Mouse (Mus musculus) liver, embryonic 14.5 days (tissue): ENCODE data around the gene Kalrn. TPM values are rescaled to one million over a fixed set of nuclear protein-coding genes. Genes with fewer than 3 reads are reported as not detected.

ENCODE experiments used
- ATAC-seq: fragments of 200-750 bp; cut with Nextera tagmentation; 2 replicates; pipeline ENCODE4 v1.8.0; 2017; ENCODE audit warnings: moderate number of reproducible peaks, mild to moderate bottlenecking, moderate library complexity; ENCODE audit not compliant: insufficient read depth
- DNase-seq, 3 experiments: peaks; one replicate each; pipeline ENCODE4 v3.0.0-alpha.2; 2012 to 2013; ENCODE audit warnings: low read depth in 3 of 3, low spot score in 3 of 3
- H3K27ac ChIP-seq: fragments of 300-500 bp; sonication (generic); 2 replicates; pipeline ENCODE4 v1.5.1; 2014; ENCODE audit warnings: moderate library complexity, mild to moderate bottlenecking, control low read depth, inconsistent platforms
- H3K27me3 ChIP-seq: fragments of 300-500 bp; sonication (generic); 2 replicates; pipeline ENCODE4 v1.6.1; 2014; ENCODE audit warnings: mild to moderate bottlenecking, low read length, moderate library complexity; ENCODE audit not compliant: control insufficient read depth, insufficient read depth
- H3K36me3 ChIP-seq: fragments of 300-500 bp; sonication (generic); replicated peaks from 2 replicates; pipeline ENCODE4 v1.6.1; 2014; ENCODE audit warnings: low read depth; ENCODE audit not compliant: control insufficient read depth, insufficient read depth
- H3K4me1 ChIP-seq, 2 experiments: fragments of 200-500 bp in 1 of 2; fragments of 300-500 bp in 1 of 2; sonication (generic) in 1 of 2; replicated peaks; 2 replicates each; pipeline ENCODE4 v1.6.1; 2012 to 2014; ENCODE audit warnings: antibody characterized with exemption in 1 of 2, inconsistent platforms in 1 of 2, low read length in 1 of 2; ENCODE audit not compliant: control insufficient read depth in 2 of 2, insufficient read depth in 2 of 2
- H3K4me2 ChIP-seq: fragments of 300-500 bp; sonication (generic); 2 replicates; pipeline ENCODE4 v1.6.1; 2014; ENCODE audit warnings: low read depth, mild to moderate bottlenecking, control low read depth, moderate library complexity
- H3K4me3 ChIP-seq, 2 experiments: fragments of 200-500 bp in 1 of 2; fragments of 300-500 bp in 1 of 2; sonication (generic) in 1 of 2; 2 replicates each; pipeline ENCODE4 v1.5.1; 2012 to 2014; ENCODE audit warnings: low read depth in 2 of 2, low read length in 2 of 2, mild to moderate bottlenecking in 2 of 2, control low read depth in 1 of 2, inconsistent platforms in 1 of 2, moderate library complexity in 1 of 2; ENCODE audit not compliant: insufficient read depth in 1 of 2
- H3K9ac ChIP-seq: fragments of 300-500 bp; sonication (generic); replicated peaks from 2 replicates; pipeline ENCODE4 v1.6.1; 2014; ENCODE audit warnings: mild to moderate bottlenecking, control low read depth, moderate library complexity
- H3K9me3 ChIP-seq: fragments of 300-500 bp; sonication (generic); 2 replicates; pipeline ENCODE4 v1.6.1; 2016; ENCODE audit warnings: low read length, mixed read lengths; ENCODE audit not compliant: control insufficient read depth
- CTCF ChIP-seq: IDR thresholded peaks from 2 replicates; pipeline ENCODE4 v1.5.1; 2016; ENCODE audit warnings: antibody characterized with exemption, low read depth, control low read depth
- EP300 ChIP-seq: IDR thresholded peaks from 2 replicates; pipeline ENCODE4 v1.6.1; 2016; ENCODE audit warnings: antibody characterized with exemption, low read depth
- WGBS: fragments of 180-500 bp; shearing (Covaris S2); extraction: QIAGEN DNeasy Blood & Tissue Kit; methylation state at CpG from one replicate; pipeline ENCODE4 v1.1.7; 2014; ENCODE audit not compliant: insufficient replicate concordance; 5-methylcytosine and 5-hydroxymethylcytosine counted together
- polyA plus RNA-seq, 2 experiments: library from polyadenylated mRNA; depleted of rRNA in 1 of 2; stranded (reverse) in 1 of 2; unstranded in 1 of 2; fragments of >200 nt; fragmentation: Nextera tagmentation in 1 of 2; extraction: Ambion mirVana in 1 of 2; gene quantifications; 2 replicates each; pipeline versions ENCODE4 v1.2.1 to v1.2.3; 2012 to 2014

The Kalrn gene
- polyA plus RNA-seq, 2 experiments: 7.2 to 8.5 TPM

DNA sequence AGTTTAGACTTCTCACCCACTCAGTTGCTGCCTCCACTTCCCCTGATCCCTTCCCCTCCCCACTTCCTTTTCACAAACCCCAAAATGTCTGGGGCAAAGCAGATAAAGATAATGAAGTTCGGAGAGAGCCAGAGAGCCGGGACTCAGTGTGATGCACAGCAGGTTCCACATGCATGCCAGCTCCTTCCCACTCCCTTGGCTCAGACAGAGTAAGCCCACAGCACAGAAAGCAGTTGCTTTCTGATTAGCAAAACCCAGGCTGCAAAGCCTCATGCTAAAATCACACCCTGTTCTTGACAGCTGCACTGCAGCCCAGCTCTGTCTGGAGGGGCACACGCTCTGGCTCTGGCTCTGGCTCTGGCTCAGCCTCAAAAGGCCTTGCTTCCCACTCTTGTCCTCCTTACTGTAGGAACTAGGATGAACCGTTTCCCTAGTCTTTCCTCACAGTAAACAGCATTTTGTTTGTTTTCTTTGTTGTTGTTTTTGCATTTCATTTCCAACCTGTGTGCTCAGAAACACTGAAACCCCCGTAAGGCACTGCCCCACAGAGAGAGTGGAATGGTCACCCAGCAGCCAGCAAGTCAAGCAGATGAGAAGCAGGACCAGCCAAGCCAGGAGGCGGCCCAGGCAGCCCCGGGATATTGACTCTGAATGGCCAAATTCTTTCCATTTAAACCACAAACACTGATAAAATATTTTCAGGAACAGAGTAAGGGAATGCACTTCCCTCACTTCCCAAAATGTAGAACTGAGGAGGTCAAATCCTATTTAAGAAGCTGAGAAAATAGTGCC lies 230.8 kb downstream of the Kalrn start:
- no peaks in the 10 kb centered on the region for H3K27me3 ChIP-seq
- H3K9ac ChIP-seq: no peak overlapping the region
- H3K27ac ChIP-seq: no peak overlapping the region
- no peak overlapping the region for H3K4me3 ChIP-seq
- 31% methylated on average over 7 of the region's 7 CpGs for WGBS
- no peak for TF ChIP-seq CTCF
- TF ChIP-seq EP300: no peak
- H3K4me1 ChIP-seq: no peaks in the 10 kb centered on the region
- ATAC-seq: no peak
- DNase-seq: no peak
- H3K9me3 ChIP-seq: no peaks in the 10 kb centered on the region
- no peak overlapping the region for H3K4me2 ChIP-seq
- no peaks in the 10 kb centered on the region for H3K36me3 ChIP-seq

DNA sequence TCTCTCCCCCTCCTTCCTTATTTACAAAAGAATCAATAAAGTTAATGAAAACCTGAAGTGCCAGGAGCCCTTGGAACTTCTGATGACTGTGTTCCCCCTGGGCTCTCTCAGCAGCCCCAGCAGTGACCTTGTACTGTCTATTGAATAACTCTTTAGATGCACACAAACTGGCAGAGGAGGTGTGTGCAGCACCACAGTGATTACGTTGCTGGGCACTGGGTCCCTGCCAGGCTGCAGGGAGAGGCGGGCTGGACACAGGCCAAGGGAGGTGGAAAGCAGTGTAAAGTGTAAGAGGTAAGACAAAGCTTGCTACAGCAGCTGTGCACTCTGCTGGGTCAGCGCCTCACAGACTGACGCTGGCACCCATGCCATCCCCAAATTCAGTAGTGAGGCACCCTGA lies 238.4 kb downstream of the Kalrn start:
- H3K27me3 ChIP-seq: no peaks in the 10 kb centered on the region
- no peak overlapping the region for H3K4me2 ChIP-seq
- 59% methylated on average over 4 of the region's 4 CpGs for WGBS
- no peaks in the 10 kb centered on the region for H3K36me3 ChIP-seq
- DNase-seq: no peak
- no peak for ATAC-seq
- no peak overlapping the region for H3K27ac ChIP-seq
- H3K9ac ChIP-seq: no peak overlapping the region
- H3K4me1 ChIP-seq: no peaks in the 10 kb centered on the region
- no peak for TF ChIP-seq CTCF
- no peak for TF ChIP-seq EP300
- no peaks in the 10 kb centered on the region for H3K9me3 ChIP-seq
- no peak overlapping the region for H3K4me3 ChIP-seq

GRCm38 (mm10) chr16:34331630-34332029 lies 241.7 kb downstream of the Kalrn start:
- no peak for DNase-seq
- no peak for ATAC-seq

GRCm38 (mm10) chr16:34329876-34330275 lies 243.5 kb downstream of the Kalrn start:
- Histone ChIP-seq H3K27me3 (no peaks in the 10 kb centered on the region), H3K9me3 (no peaks in the 10 kb centered on the region), H3K36me3 (no peaks in the 10 kb centered on the region), H3K9ac (no peak overlapping the region), H3K4me1 (peaks cover 0 to 6% of the 10 kb centered on the region in 2 experiments; a peak in 1 of 4 replicates), H3K27ac (no peak overlapping the region), H3K4me2 (no peak overlapping the region), H3K4me3 (no peak overlapping the region)
- no peak for ATAC-seq
- DNase-seq: no peak
- TF ChIP-seq EP300 (no peak), CTCF (no peak)
- 79% methylated on average over 9 of the region's 9 CpGs for WGBS

More at GRCm38 (mm10) chr16:34331630-34332029, 241.7 kb downstream of the Kalrn start:
- H3K9me3 ChIP-seq: no peaks in the 10 kb centered on the region
- H3K36me3 ChIP-seq: no peaks in the 10 kb centered on the region
- no peaks in the 10 kb centered on the region for H3K4me1 ChIP-seq
- no peak overlapping the region for H3K4me3 ChIP-seq
- no peak overlapping the region for H3K27ac ChIP-seq
- WGBS: 67% methylated on average over 5 of the region's 5 CpGs
- TF ChIP-seq EP300: no peak
- no peak for TF ChIP-seq CTCF
- H3K27me3 ChIP-seq: no peaks in the 10 kb centered on the region
- no peak overlapping the region for H3K9ac ChIP-seq
- no peak overlapping the region for H3K4me2 ChIP-seq

DNA sequence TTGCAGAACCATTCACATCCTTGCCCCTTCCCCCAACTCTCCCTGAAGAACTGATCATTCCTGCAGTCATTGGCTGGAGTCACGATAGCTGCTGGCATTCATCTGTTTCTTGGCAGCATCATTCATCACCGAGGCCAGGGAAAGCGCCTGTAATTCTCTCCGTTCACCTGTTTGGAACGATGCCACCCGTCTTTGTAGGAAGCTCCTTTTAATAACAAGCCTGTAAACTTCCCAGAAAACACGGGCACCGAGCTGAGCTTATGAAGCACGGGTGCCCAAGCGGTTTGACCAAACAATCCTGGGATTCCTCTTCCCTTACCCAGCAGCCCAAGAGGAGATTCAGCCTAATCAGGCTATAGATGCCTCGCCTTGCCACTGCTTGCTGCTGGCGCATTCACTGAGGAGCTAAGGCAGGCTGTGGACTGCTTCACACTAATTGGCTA lies 243.9 kb downstream of the Kalrn start:
- no peak for DNase-seq
- no peak overlapping the region for H3K9ac ChIP-seq
- no peak overlapping the region for H3K27ac ChIP-seq
- ATAC-seq: no peak
- TF ChIP-seq EP300 (no peak), CTCF (no peak)
- WGBS: 61% methylated on average over 12 of the region's 12 CpGs
- H3K36me3 ChIP-seq: no peaks in the 10 kb centered on the region
- no peaks in the 10 kb centered on the region for H3K27me3 ChIP-seq
- H3K9me3 ChIP-seq: no peaks in the 10 kb centered on the region
- peaks cover 0 to 6% of the 10 kb centered on the region in 2 experiments; a peak in 1 of 4 replicates for H3K4me1 ChIP-seq
- no peak overlapping the region for H3K4me2 ChIP-seq
- H3K4me3 ChIP-seq: no peak overlapping the region
